Mouse (Mus musculus) retina, postnatal 7 days (tissue): Measurements from ENCODE around the gene Amdhd1.

ENCODE experiments used
- DNase-seq: peaks from one replicate; pipeline ENCODE4 v3.0.0-alpha.2; 2012; ENCODE audit warnings: low read depth, low spot score

Gene Amdhd1

GRCm38 (mm10) chr10:93540431-93541210, 788 bp upstream of the Amdhd1 start, which contains the start of gene Ccdc38:
TSS of gene Ccdc38 (plus strand) at chr10:93540632.
- DNase-seq, result no peak

GRCm38 (mm10) chr10:93538818-93539217, 1.0 kb downstream of the Amdhd1 start:
- DNase-seq, result no peak

GRCm38 (mm10) chr10:93538287-93538686, 1.5 kb downstream of the Amdhd1 start:
- no peak for DNase-seq

GRCm38 (mm10) chr10:93525329-93525728, 14.5 kb downstream of the Amdhd1 start:
- no peak for DNase-seq

- no peak for DNase-seq
Measured at GRCm38 (mm10) chr10:93520994-93521393, 18.8 kb downstream of the Amdhd1 start.

- DNase-seq, result no peak
Measured at GRCm38 (mm10) chr10:93519756-93520155, 20.1 kb downstream of the Amdhd1 start.

- no peak for DNase-seq
Measured at GRCm38 (mm10) chr10:93519159-93519558, 20.7 kb downstream of the Amdhd1 start.

- no peak for DNase-seq
Measured at GRCm38 (mm10) chr10:93518620-93519019, 21.2 kb downstream of the Amdhd1 start.

GRCm38 (mm10) chr10:93518186-93518585, 21.6 kb downstream of the Amdhd1 start:
- DNase-seq, result no peak

- DNase-seq, result no peak
Measured at GRCm38 (mm10) chr10:93517754-93518153, 22.1 kb downstream of the Amdhd1 start.

- no peak for DNase-seq
Measured at GRCm38 (mm10) chr10:93515927-93516326, 23.9 kb downstream of the Amdhd1 start.

- no peak for DNase-seq
Measured at GRCm38 (mm10) chr10:93515419-93515818, 24.4 kb downstream of the Amdhd1 start.

GRCm38 (mm10) chr10:93509532-93510153, 30.2 kb downstream of the Amdhd1 start:
- no peak for DNase-seq

- no peak for DNase-seq
Measured at GRCm38 (mm10) chr10:93508383-93508970, 31.4 kb downstream of the Amdhd1 start.

- DNase-seq, result peak; percentile 54
Measured at GRCm38 (mm10) chr10:93501346-93501745, 38.5 kb downstream of the Amdhd1 start.

- no peak for DNase-seq
Measured at GRCm38 (mm10) chr10:93500864-93501263, 39.0 kb downstream of the Amdhd1 start.

GRCm38 (mm10) chr10:93490451-93490850, 49.4 kb downstream of the Amdhd1 start:
- no peak for DNase-seq

GRCm38 (mm10) chr10:93488828-93489226, 51.0 kb downstream of the Amdhd1 start:
- DNase-seq, result no peak

GRCm38 (mm10) chr10:93488066-93488827, 51.6 kb downstream of the Amdhd1 start, which contains the start of gene Hal:
TSS of gene Hal (plus strand) at chr10:93488768.
- no peak for DNase-seq

GRCm38 (mm10) chr10:93486622-93487021, 53.2 kb downstream of the Amdhd1 start:
- DNase-seq, result peak; percentile 58

- peak; percentile 23 for DNase-seq
Measured at GRCm38 (mm10) chr10:93485055-93485691, 54.7 kb downstream of the Amdhd1 start.
